Comparison of ENCODE assay signal across 9 mouse cellular contexts in genomic region chr16:42276216-42277141, GRCm38 (mm10).
A peak's percentile ranks its signal among the peaks of the same experiment; 100 is the strongest.
DNase-seq lines count a peak whose midpoint lies in the region; ATAC-seq lines count a peak whose summit lies in the region.
"Had no signal": no experiment of that assay in that cellular context is flagged by ENCODE, and none has a peak within 500 bp of the region (broad histone marks: within the 10 kb centered on the region; RNA-seq: fewer than 3 reads in every experiment).

No protein-coding gene starts in this region.

- H3K4me3 ChIP-seq in hindbrain, embryonic 15.5 days: no peak overlapping the region

- H3K4me1 ChIP-seq in hindbrain, embryonic 15.5 days (replicated peaks): peaks cover 27% of the 10 kb centered on the region

- H3K9ac ChIP-seq in hindbrain, embryonic 15.5 days: peak overlapping the region; percentile 33

- peak; percentile 83 for DNase-seq in MN1 (ENCODE audit: low spot score)
- DNase-seq in cerebellum, adult 11 months: peak; percentile 82
- DNase-seq in forelimb bud, embryonic 11.5 days (ENCODE audit: low read depth, low spot score): peak; percentile 82
- DNase-seq in layer of hippocampus, postnatal 14 days (ENCODE audit: low spot score in 2 of 2): peak; percentile 81 to 90
- peak; percentile 64 to 83 for DNase-seq in lung, postnatal 4 days
- peak; percentile 80 for DNase-seq in right cerebral cortex, adult 18-20 months
- DNase-seq in urinary bladder, postnatal 25 days (ENCODE audit: low spot score): peak; percentile 60

- H3K27ac ChIP-seq in hindbrain, embryonic 15.5 days (replicated peaks): peak overlapping the region; percentile 78
- H3K27ac ChIP-seq: macrophage had no signal

- H3K36me3 ChIP-seq in hindbrain, embryonic 15.5 days: no peaks in the 10 kb centered on the region; the same call in 1 of the 2 replicates

- WGBS in hindbrain, embryonic 15.5 days: 32% methylated on average over 15 of the region's 15 CpGs

- no peaks in the 10 kb centered on the region for H3K9me3 ChIP-seq in hindbrain, embryonic 15.5 days

- peak overlapping the region; percentile 45 for H3K4me2 ChIP-seq in hindbrain, embryonic 15.5 days

- no peaks in the 10 kb centered on the region for H3K27me3 ChIP-seq in hindbrain, embryonic 15.5 days

- peak; percentile 66; the same call in 1 of the 2 replicates for ATAC-seq in hindbrain, embryonic 15.5 days (ENCODE audit: low FRiP score, low read depth)
